Mouse (Mus musculus) ES-Bruce4 (cell line): Measurements from ENCODE around the gene Fam102a. TPM values are rescaled to one million over a fixed set of nuclear protein-coding genes. Genes with fewer than 3 reads are reported as not detected.

Source experiments
- H3K27ac ChIP-seq: 2 replicates; pipeline ENCODE4 v1.5.1; 2012; ENCODE audit warnings: low read length, inconsistent platforms; ENCODE audit not compliant: insufficient read depth
- H3K27me3 ChIP-seq: 2 replicates; pipeline ENCODE4 v1.6.1; 2012; ENCODE audit warnings: mild to moderate bottlenecking, low read length, inconsistent platforms; ENCODE audit not compliant: control insufficient read depth, poor library complexity, insufficient read depth, severe bottlenecking
- H3K36me3 ChIP-seq: 2 replicates; pipeline ENCODE4 v1.6.1; 2012; ENCODE audit warnings: inconsistent platforms, mild to moderate bottlenecking, low read length, moderate library complexity; ENCODE audit not compliant: control insufficient read depth, poor library complexity, insufficient read depth, severe bottlenecking
- H3K4me1 ChIP-seq: one replicate; pipeline ENCODE4 v1.8.1; 2011; ENCODE audit warnings: low read length; ENCODE audit not compliant: control insufficient read depth, insufficient read depth
- H3K4me3 ChIP-seq: 2 replicates; pipeline ENCODE4 v1.5.1; 2011; ENCODE audit warnings: low read depth, mild to moderate bottlenecking, low read length
- H3K9ac ChIP-seq: 2 replicates; pipeline ENCODE4 v1.6.1; 2012; ENCODE audit warnings: low read depth, mild to moderate bottlenecking, inconsistent platforms; ENCODE audit not compliant: poor library complexity, severe bottlenecking
- H3K9me3 ChIP-seq: replicated peaks from 2 replicates; pipeline ENCODE4 v1.6.1; 2012; ENCODE audit warnings: mild to moderate bottlenecking, low read length, inconsistent platforms; ENCODE audit not compliant: control insufficient read depth, poor library complexity, insufficient read depth, severe bottlenecking
- CTCF ChIP-seq: IDR thresholded peaks from one replicate; pipeline ENCODE4 v1.8.1; 2011; ENCODE audit warnings: low read depth, low read length
- EP300 ChIP-seq: IDR thresholded peaks from 2 replicates; pipeline ENCODE4 v1.6.1; 2011; ENCODE audit warnings: low read depth, low read length; ENCODE audit not compliant: insufficient read depth
- POLR2A ChIP-seq: IDR thresholded peaks from one replicate; pipeline ENCODE4 v1.8.1; 2011; ENCODE audit warnings: low read length; ENCODE audit not compliant: insufficient read depth
- polyA plus RNA-seq: library from polyadenylated mRNA; stranded (reverse); fragments of >200 nt; gene quantifications from 2 replicates; pipeline ENCODE4 v1.2.4, GENCODE M21; 2011; ENCODE audit warnings: low read depth; ENCODE audit not compliant: missing spikeins, insufficient read depth, insufficient read length

Fam102a gene
- polyA plus RNA-seq, 1 experiment = 12.2 TPM

GRCm38 (mm10) chr2:32555484-32555883, 20.4 kb downstream of the Fam102a start:
- TF ChIP-seq CTCF = no peak
- Histone ChIP-seq H3K27ac (no peak overlapping the region), H3K4me3 (no peak overlapping the region), H3K9ac (no peak overlapping the region), H3K4me1 (peaks cover 2% of the 10 kb centered on the region), H3K9me3 (no peaks in the 10 kb centered on the region), H3K27me3 (no peaks in the 10 kb centered on the region), H3K36me3 (no peaks in the 10 kb centered on the region)

DNA sequence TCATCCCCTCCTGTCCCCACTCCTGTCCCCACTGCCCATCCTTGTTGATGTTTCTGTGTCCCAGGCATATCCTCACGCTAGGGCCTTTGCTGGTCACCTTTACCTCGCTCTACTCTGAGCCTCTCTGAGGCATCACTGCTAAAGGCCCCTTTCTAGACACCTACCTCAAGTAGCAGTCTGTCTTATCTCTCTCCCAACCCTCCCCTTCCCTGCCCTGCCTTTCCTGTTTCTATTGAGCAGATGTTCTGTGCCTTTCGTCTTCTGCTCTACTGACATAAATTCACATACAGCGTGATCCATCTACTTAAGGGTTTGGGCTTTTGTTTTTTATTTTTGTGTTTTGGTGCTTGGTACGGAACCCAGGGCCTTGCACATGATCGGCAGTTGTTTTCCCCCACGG, 20.9 kb downstream of the Fam102a start:
- TF ChIP-seq CTCF (no peak), EP300 (no peak), POLR2A (no peak)
- Histone ChIP-seq H3K4me1 (peaks cover 2% of the 10 kb centered on the region), H3K9ac (no peak overlapping the region), H3K4me3 (no peak overlapping the region), H3K36me3 (no peaks in the 10 kb centered on the region), H3K9me3 (no peaks in the 10 kb centered on the region), H3K27ac (no peak overlapping the region), H3K27me3 (no peaks in the 10 kb centered on the region)

GRCm38 (mm10) chr2:32559570-32559969, 24.4 kb downstream of the Fam102a start:
- no peaks in the 10 kb centered on the region for H3K9me3 ChIP-seq
- TF ChIP-seq POLR2A (no peak), CTCF (no peak), EP300 (no peak)
- no peak overlapping the region for H3K27ac ChIP-seq
- H3K4me1 ChIP-seq = peaks cover 2% of the 10 kb centered on the region
- no peak overlapping the region for H3K4me3 ChIP-seq
- H3K36me3 ChIP-seq = no peaks in the 10 kb centered on the region
- H3K9ac ChIP-seq = no peak overlapping the region
- H3K27me3 ChIP-seq = no peaks in the 10 kb centered on the region

GRCm38 (mm10) chr2:32566536-32567063, 31.5 kb downstream of the Fam102a start:
- Histone ChIP-seq H3K27ac (no peak overlapping the region), H3K9ac (no peak overlapping the region)

GRCm38 (mm10) chr2:32568149-32568548, 33.0 kb downstream of the Fam102a start:
- H3K4me1 ChIP-seq = no peaks in the 10 kb centered on the region
- no peak overlapping the region for H3K9ac ChIP-seq
- TF ChIP-seq CTCF (no peak), POLR2A (no peak), EP300 (no peak)
- H3K9me3 ChIP-seq = no peaks in the 10 kb centered on the region
- no peak overlapping the region for H3K27ac ChIP-seq
- no peak overlapping the region for H3K4me3 ChIP-seq
- H3K36me3 ChIP-seq = peaks cover 3% of the 10 kb centered on the region; the same call in 1 of the 2 replicates
- H3K27me3 ChIP-seq = no peaks in the 10 kb centered on the region

More at GRCm38 (mm10) chr2:32566536-32567063, 31.5 kb downstream of the Fam102a start:
- TF ChIP-seq CTCF = peak; percentile 75
- no peak for TF ChIP-seq EP300
- no peak for TF ChIP-seq POLR2A
- peaks cover 3% of the 10 kb centered on the region; the same call in 1 of the 2 replicates for H3K36me3 ChIP-seq
- H3K9me3 ChIP-seq = no peaks in the 10 kb centered on the region
- no peak overlapping the region for H3K4me3 ChIP-seq
- H3K27me3 ChIP-seq = no peaks in the 10 kb centered on the region
- no peaks in the 10 kb centered on the region for H3K4me1 ChIP-seq

GRCm38 (mm10) chr2:32568941-32569340, 33.8 kb downstream of the Fam102a start:
- no peaks in the 10 kb centered on the region for H3K9me3 ChIP-seq
- no peak for TF ChIP-seq POLR2A
- TF ChIP-seq EP300 = no peak
- TF ChIP-seq CTCF = no peak
- no peak overlapping the region for H3K4me3 ChIP-seq
- H3K36me3 ChIP-seq = peaks cover 3% of the 10 kb centered on the region; the same call in 1 of the 2 replicates
- H3K27ac ChIP-seq = no peak overlapping the region
- H3K9ac ChIP-seq = no peak overlapping the region
- no peaks in the 10 kb centered on the region for H3K4me1 ChIP-seq
- no peaks in the 10 kb centered on the region for H3K27me3 ChIP-seq
